Mouse (Mus musculus) naive thymus-derived CD4-positive, alpha-beta T cell, adult 2 months (primary cell): ENCODE data around the gene Klrc1.
"Not testable (repeated sequence)": the region's sequence is repeated elsewhere in the genome, so short reads cannot be mapped to it uniquely, and the experiment has no call there.

Experiments used
- DNase-seq: peaks from one replicate; pipeline ENCODE4 v3.0.0-alpha.2; 2011; ENCODE audit warnings: low read depth

The Klrc1 gene

DNA sequence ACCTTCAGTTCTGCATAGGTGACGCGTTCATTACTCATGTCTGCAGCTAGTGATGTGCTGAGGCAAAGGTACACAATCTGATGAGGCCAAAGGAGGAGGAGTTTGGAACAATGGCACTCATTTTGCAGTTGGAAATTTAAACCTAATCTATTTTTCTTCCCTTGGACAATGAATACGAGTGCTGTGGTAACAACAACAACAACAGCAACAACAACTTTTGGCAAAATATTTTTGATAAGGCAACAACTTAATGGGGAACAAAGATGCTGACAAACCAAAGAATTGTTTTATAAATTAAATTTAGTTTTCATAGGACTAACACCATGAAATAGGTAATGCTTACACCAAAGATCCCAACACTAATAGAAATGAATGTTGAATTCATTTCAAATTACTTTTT lies at the start of gene Klrc1:
TSS of gene Klrc1 (minus strand) at position 101 of the 400 bp plus-strand sequence.
- no peak for DNase-seq

DNA sequence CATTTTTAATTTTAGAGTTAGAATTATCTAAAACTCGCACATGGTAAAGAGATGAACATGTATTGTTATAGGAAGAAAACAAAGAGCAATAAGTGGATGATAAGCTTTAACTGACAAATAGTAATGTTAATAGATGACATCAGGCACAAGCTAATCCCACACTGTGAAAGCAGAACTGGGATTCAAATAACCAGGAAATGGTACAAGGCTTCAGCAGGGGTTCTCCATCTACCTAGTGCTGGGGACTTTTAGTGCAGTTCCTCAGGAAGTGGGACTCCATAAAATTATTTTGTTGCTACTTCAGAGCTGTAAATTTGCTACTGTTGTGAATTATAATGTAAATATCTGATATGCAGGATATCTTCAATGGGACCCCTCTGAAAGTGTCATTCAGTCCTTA lies 48.5 kb upstream of the Klrc1 start:
- DNase-seq, result no peak

DNA sequence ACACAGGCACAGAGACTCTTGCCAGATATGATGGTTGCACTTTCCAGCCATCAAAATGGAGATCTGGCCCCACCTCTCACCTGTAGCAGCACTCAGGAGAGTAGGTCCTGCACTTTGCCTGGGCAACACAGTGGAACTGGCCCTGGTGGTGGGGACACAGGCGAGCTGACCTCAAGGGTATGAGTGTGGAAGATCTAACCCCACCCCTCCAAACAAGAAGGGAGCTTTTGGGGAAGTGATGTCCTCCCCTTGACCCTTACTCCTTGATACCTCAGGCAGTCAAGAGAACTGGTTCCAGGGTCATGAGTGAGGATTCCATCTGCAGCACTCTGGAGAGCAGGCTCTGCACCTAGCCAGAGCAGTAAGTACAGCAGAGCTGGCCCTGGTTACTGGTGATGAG lies 42.6 kb upstream of the Klrc1 start:
- DNase-seq, result no peak

DNA sequence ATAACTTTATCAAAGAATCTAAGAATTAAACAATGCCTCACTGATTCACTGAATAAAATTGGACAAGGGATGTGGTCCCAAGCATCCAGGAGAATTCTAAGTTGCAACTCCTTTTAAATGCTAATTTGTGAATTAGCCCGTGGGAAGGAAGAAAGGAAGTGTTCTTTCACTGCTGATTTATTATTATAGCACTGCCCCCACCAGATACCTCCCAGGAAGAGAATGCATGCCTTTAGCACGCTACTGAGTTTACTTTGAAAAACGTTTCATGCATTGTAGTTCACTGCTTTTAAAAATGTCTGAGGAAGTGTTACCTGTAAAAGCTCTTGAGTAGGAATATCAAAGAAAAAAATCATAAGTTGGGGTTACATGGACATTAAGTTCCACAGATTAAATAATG lies 41.7 kb upstream of the Klrc1 start:
- no peak for DNase-seq

DNA sequence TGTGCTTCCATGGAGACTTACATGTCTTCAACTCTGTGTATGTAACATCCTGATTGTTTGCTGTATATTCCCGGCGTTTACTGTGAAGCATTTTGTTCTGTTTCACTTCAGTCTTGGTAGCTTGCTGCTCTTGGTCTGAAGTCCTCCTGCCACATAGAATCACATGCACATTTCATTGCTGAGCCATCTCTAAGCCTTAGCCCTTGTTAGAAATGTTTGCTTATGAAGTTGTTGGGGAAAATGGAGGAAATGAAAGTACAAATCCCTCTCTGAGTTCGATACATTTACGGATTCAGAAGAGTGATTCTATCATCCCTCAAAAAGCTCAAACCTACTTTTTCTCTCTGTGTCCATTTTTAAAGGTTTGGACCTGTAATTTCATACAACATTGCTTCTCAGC lies 38.3 kb upstream of the Klrc1 start, which contains the start of gene Klri1:
TSS of gene Klri1 (minus strand) at position 101 of the 400 bp plus-strand sequence.
- DNase-seq, result no peak

DNA sequence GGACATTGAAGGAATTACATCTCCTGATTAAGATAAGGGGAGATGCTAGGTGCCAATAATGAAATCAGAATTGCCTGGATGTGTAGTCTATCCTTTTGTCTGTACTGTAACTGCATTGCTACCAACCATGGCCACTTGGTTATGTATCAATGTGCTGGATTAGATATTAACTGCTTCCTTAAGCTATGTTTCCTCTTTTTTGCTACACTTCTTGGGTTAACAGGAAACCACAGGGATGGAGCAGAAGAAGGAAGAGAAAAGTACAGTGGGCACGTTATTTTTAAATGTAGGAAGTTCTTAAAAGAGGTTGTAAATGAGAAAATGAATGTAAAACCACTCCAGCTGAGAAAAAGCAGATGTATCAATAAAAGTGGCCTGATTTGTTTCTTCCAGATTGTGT lies 34.8 kb upstream of the Klrc1 start:
- no peak for DNase-seq

DNA sequence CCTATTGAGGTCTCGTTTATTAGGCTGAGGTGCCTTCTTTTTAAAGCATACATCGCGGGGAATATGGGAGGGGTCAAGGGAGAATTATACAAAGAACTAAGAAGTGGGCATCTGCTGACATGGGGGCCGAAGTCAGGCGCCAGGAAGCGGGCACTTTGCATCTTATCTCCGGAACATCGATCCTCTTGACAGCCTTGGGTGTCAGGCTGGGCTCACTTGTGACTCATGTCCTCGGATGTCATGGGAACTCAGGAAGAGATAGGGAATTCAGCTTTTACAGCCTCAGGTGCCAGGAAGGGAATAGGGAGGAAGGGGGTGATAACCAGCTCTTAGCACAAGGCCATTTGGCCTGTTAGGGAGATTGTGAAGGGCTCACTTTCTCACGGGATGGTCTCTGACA lies 12.7 kb upstream of the Klrc1 start:
- not testable (repeated sequence) for DNase-seq

DNA sequence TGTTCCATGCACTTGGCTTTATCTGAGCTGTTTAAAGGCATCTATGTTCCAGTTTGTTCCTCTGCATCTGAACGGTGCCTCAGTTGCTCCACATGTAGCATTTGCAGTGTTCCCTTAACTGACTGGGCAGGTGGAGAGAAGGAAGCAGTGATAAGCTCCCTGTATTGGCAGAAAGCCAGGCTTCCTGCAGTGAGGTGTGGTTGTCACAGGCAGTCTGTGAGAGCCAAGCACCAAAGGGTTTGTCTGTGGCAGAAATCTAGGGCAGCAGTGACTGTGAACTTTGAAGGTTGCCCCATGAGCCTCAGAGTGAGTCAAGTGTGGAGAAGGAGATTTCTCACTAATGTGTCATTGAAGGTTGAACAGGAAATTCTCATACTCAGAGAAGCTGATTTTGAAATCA lies 1.6 kb upstream of the Klrc1 start:
- DNase-seq, result peak; percentile 70

DNA sequence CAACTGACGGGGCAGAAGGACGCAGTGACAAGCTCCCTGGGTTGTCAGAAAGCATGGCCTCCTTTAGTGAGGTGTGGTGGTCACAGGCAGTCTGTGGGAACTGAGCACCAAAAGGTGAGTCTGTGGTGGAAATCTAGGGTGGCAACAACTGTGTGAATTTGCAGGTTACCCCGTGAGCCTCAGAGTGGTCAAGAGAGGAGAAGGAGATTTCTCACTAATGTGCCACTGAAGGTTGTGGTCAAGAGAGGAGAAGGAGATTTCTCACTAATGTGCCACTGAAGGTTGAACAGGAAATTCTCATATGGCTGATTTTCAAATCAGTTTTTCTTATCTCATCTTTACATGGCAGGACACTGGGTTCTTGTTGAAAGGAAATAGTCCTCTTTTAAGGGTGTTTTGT lies 17.5 kb downstream of the Klrc1 start:
- DNase-seq, result not testable (repeated sequence)

DNA sequence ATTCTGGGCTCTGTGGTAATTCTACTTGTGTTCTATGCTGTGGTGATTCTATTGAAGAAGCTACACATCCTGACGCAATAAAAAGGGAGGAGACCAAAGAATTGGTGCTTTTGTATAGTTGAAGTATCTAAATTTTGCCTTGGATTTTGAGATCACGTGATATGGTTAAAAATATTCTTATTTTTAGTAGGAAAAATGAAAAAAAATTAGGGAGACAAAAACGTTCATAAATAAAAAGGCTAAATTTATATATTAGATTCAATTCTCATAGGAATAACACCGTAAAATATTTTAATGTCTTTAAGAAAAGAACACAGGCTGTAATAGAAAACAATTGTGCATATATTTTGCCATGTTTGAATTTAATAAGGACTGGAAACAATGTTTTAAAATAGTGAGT lies 18.2 kb downstream of the Klrc1 start, which contains the start of gene Klrc2:
TSS of gene Klrc2 (minus strand) at position 101 of the 400 bp plus-strand sequence.
- DNase-seq, result not testable (repeated sequence)

DNA sequence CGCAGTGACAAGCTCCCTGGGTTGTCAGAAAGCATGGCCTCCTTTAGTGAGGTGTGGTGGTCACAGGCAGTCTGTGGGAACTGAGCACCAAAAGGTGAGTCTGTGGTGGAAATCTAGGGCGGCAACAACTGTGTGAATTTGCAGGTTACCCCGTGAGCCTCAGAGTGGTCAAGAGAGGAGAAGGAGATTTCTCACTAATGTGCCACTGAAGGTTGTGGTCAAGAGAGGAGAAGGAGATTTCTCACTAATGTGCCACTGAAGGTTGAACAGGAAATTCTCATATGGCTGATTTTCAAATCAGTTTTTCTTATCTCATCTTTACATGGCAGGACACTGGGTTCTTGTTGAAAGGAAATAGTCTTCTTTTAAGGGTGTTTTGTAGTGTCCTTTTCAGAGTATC lies 34.7 kb downstream of the Klrc1 start:
- DNase-seq, result not testable (repeated sequence)

DNA sequence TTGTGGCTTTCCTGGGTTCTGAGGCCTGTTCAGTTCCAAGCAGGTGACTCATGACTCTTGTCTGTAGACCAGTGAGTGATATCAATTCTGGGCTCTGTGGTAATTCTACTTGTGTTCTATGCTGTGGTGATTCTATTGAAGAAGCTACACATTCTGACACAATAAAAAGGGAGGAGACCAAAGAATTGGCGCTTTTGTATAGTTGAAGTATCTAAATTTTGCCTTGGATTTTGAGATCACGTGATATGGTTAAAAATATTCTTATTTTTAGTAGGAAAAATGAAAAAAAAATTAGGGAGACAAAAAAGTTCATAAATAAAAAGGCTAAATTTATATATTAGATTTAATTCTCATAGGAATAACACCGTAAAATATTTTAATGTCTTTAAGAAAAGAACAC lies 35.5 kb downstream of the Klrc1 start, which contains the start of gene Klrc3:
TSS of gene Klrc3 (minus strand) at position 101 of the 400 bp plus-strand sequence.
- not testable (repeated sequence) for DNase-seq

DNA sequence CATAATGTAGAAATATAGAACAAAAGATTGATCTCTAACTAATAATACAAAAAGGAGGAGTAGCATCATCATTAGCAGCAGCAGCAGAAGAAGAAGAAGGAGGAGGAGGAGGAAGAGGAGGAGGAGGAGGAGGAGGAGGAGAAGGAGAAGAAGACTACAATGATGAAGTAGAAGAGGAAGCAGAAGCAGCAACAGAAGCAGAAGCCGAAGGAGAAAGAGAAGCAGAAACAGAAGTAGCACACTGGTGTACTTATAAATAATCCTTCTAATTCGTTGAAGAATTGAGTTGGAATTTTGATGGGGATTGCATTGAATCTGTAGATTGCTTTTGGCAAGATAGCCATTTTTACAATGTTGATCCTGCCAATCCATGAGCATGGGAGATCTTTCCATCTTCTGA lies 47.7 kb downstream of the Klrc1 start:
- DNase-seq, result not testable (repeated sequence)

DNA sequence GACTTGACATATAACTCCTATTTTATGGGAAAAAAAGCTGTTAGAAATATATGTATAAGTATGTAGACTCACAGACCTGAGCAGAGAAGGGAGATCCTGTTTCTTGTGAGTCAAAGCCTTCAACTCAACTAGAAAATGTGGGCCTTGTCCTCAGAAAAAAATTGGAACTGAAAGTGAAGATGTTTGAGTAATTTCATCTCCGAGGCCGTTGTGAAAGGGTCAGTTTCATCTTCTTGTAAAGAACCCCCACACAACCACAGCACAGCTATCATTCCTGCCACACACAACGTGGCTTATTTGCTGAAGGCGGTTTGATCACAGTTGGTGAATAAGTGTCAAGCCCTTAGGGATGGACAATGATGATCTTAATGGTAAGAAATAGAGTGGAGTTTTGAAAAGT lies 55.0 kb downstream of the Klrc1 start, which contains the start of gene Klrk1:
TSS of gene Klrk1 (minus strand) at position 130 of the 400 bp plus-strand sequence.
- DNase-seq, result no peak
